Mouse (Mus musculus): Measurements from ENCODE around the gene Hoxa11. TPM values are rescaled to one million over a fixed set of nuclear protein-coding genes. Genes with fewer than 3 reads are reported as not detected.

The Hoxa11 gene
- total and polyA plus RNA-seq, 2 experiments from 2014 or later: not detected

- Histone ChIP-seq H3K27me3 (ENCODE audit: insufficient read depth, low read length) (peaks cover 94% of the 10 kb centered on the region), H3K9ac (replicated peaks; ENCODE audit: low read length) (no peak overlapping the region), H3K9me3 (ENCODE audit: low read length) (no peaks in the 10 kb centered on the region), H3K4me2 (ENCODE audit: low read depth, low read length) (no peak overlapping the region), H3K36me3 (ENCODE audit: insufficient read depth, low read length) (no peaks in the 10 kb centered on the region), H3K27ac (no peak overlapping the region), H3K4me1 (ENCODE audit: insufficient read depth, low read length) (no peaks in the 10 kb centered on the region), H3K4me3 (ENCODE audit: low read length) (no peak overlapping the region)
- 2% methylated on average over 38 of the region's 38 CpGs for WGBS
- no peak; the same call in 1 of the 2 replicates for TF ChIP-seq CTCF (IDR thresholded peaks at IDR 0.05; ENCODE audit: low read depth)
- DNase-seq (ENCODE audit: low spot score): no peak
- no peak for ATAC-seq
Observed at GRCm38 (mm10) chr6:52228475-52229465, 16.8 kb downstream of the Hoxa11 start.

- no peak for TF ChIP-seq CTCF (IDR thresholded peaks at IDR 0.05; ENCODE audit: low read depth)
- WGBS: 6% methylated on average over 11 of the region's 11 CpGs
- Histone ChIP-seq H3K4me1 (ENCODE audit: insufficient read depth, low read length) (no peaks in the 10 kb centered on the region), H3K9me3 (ENCODE audit: low read length) (no peaks in the 10 kb centered on the region), H3K36me3 (ENCODE audit: insufficient read depth, low read length) (no peaks in the 10 kb centered on the region), H3K4me3 (ENCODE audit: low read length) (no peak overlapping the region), H3K27me3 (ENCODE audit: insufficient read depth, low read length) (peaks cover 94% of the 10 kb centered on the region), H3K9ac (replicated peaks; ENCODE audit: low read length) (no peak overlapping the region), H3K4me2 (ENCODE audit: low read depth, low read length) (no peak overlapping the region), H3K27ac (no peak overlapping the region)
- ATAC-seq: no peak
- DNase-seq (ENCODE audit: low spot score): no peak
Observed at GRCm38 (mm10) chr6:52227470-52228222, 18.0 kb downstream of the Hoxa11 start.

- Histone ChIP-seq H3K27me3 (ENCODE audit: insufficient read depth, low read length) (peaks cover 94% of the 10 kb centered on the region), H3K4me2 (ENCODE audit: low read depth, low read length) (no peak overlapping the region), H3K36me3 (ENCODE audit: insufficient read depth, low read length) (no peaks in the 10 kb centered on the region), H3K9ac (replicated peaks; ENCODE audit: low read length) (no peak overlapping the region), H3K4me3 (ENCODE audit: low read length) (no peak overlapping the region), H3K27ac (no peak overlapping the region), H3K4me1 (ENCODE audit: insufficient read depth, low read length) (no peaks in the 10 kb centered on the region), H3K9me3 (ENCODE audit: low read length) (no peaks in the 10 kb centered on the region)
- WGBS: 4% methylated on average over 26 of the region's 26 CpGs
- no peak for TF ChIP-seq CTCF (IDR thresholded peaks at IDR 0.05; ENCODE audit: low read depth)
- DNase-seq (ENCODE audit: low spot score): no peak
- no peak for ATAC-seq
Observed at GRCm38 (mm10) chr6:52226569-52227257, 18.9 kb downstream of the Hoxa11 start.

- H3K36me3 ChIP-seq (ENCODE audit: insufficient read depth, low read length): no peaks in the 10 kb centered on the region
- no peak overlapping the region for H3K9ac ChIP-seq (replicated peaks; ENCODE audit: low read length)
- H3K27me3 ChIP-seq (ENCODE audit: insufficient read depth, low read length): peaks cover 96% of the 10 kb centered on the region
- TF ChIP-seq CTCF (IDR thresholded peaks at IDR 0.05; ENCODE audit: low read depth): no peak
- H3K27ac ChIP-seq: no peak overlapping the region
- no peak for DNase-seq (ENCODE audit: low spot score)
- no peaks in the 10 kb centered on the region for H3K4me1 ChIP-seq (ENCODE audit: insufficient read depth, low read length)
- H3K4me2 ChIP-seq (ENCODE audit: low read depth, low read length): no peak overlapping the region
- no peaks in the 10 kb centered on the region for H3K9me3 ChIP-seq (ENCODE audit: low read length)
- H3K4me3 ChIP-seq (ENCODE audit: low read length): no peak overlapping the region
- 4% methylated on average over 67 of the region's 69 CpGs for WGBS
- no peak for ATAC-seq
Observed at GRCm38 (mm10) chr6:52225612-52226568, 19.7 kb downstream of the Hoxa11 start.

- Histone ChIP-seq H3K4me2 (ENCODE audit: low read depth, low read length) (no peak overlapping the region), H3K9me3 (ENCODE audit: low read length) (no peaks in the 10 kb centered on the region), H3K4me1 (ENCODE audit: insufficient read depth, low read length) (no peaks in the 10 kb centered on the region), H3K27ac (no peak overlapping the region), H3K27me3 (ENCODE audit: insufficient read depth, low read length) (peaks cover 93% of the 10 kb centered on the region), H3K9ac (replicated peaks; ENCODE audit: low read length) (no peak overlapping the region), H3K4me3 (ENCODE audit: low read length) (no peak overlapping the region; the same call in 1 of the 2 replicates), H3K36me3 (ENCODE audit: insufficient read depth, low read length) (no peaks in the 10 kb centered on the region)
- no peak for ATAC-seq
- TF ChIP-seq CTCF (IDR thresholded peaks at IDR 0.05; ENCODE audit: low read depth): no peak
- WGBS: under 1% methylated on average over 36 of the region's 36 CpGs
- DNase-seq (ENCODE audit: low spot score): no peak
Observed at GRCm38 (mm10) chr6:52224895-52225611, 20.6 kb downstream of the Hoxa11 start.
